Mouse (Mus musculus) urinary bladder, postnatal 0 days (tissue): ENCODE results near the gene Scgb2b3. TPM values are rescaled to one million over a fixed set of nuclear protein-coding genes. Genes with fewer than 3 reads are reported as not detected.

Experiments
- polyA plus RNA-seq: library from polyadenylated mRNA; unstranded; fragments of >200 nt; fragmentation: Nextera tagmentation; extraction: Ambion mirVana; gene quantifications from 2 replicates; pipeline ENCODE4 v1.2.1, GENCODE M21; 2015

The Scgb2b3 gene
- polyA plus RNA-seq = not detected in 2 replicates

GRCm38 (mm10) chr7:31362022-31362560 is at the start of gene Scgb2b3:
Gene Scgb2b3, minus strand, starts transcription at chr7:31362072.

GRCm38 (mm10) chr7:31375292-31375691 is 13.4 kb upstream of the Scgb2b3 start, which contains the start of gene Scgb1b3:
Gene Scgb1b3, plus strand, starts transcription at chr7:31375592.

Other genes with a start within 250 kb of the Scgb2b3 start
- 0.76 and 1.3 TPM in 2 replicates for gene Hpn, start 246.8 kb downstream of the Scgb2b3 start, polyA plus RNA-seq
- gene Scn1b, start 235.1 kb downstream of the Scgb2b3 start, polyA plus RNA-seq = 9.4 and 10.4 TPM in 2 replicates
- 30.1 and 32.6 TPM in 2 replicates for gene Gramd1a, start 206.2 kb downstream of the Scgb2b3 start, polyA plus RNA-seq
- gene Scgb2b2, start 71.6 kb downstream of the Scgb2b3 start, polyA plus RNA-seq = not detected in 2 replicates
- gene Scgb1b2, start 70.3 kb downstream of the Scgb2b3 start, polyA plus RNA-seq = not detected in 2 replicates
- not detected in 2 replicates for gene Scgb1b3, start 13.5 kb upstream of the Scgb2b3 start, polyA plus RNA-seq